Mouse (Mus musculus): ENCODE measurements around the gene Secisbp2l.

Gene Secisbp2l

GRCm38 (mm10) chr2:125782719-125783109 lies at the start of gene Secisbp2l:
TSS of gene Secisbp2l (minus strand) at chr2:125782870.
- peak; percentile 96 for DNase-seq

- DNase-seq, result no peak
These were observed 47.3 kb upstream of the Secisbp2l start for GRCm38 (mm10) chr2:125829924-125830323.

- no peak for DNase-seq
These were observed 45.2 kb upstream of the Secisbp2l start for GRCm38 (mm10) chr2:125827898-125828297.

GRCm38 (mm10) chr2:125826201-125826600 lies 43.5 kb upstream of the Secisbp2l start:
- no peak for DNase-seq

GRCm38 (mm10) chr2:125820397-125820796 lies 37.7 kb upstream of the Secisbp2l start:
- no peak for DNase-seq

- no peak for DNase-seq
These were observed 31.4 kb upstream of the Secisbp2l start for GRCm38 (mm10) chr2:125813972-125814595.

- DNase-seq, result peak; percentile 34
These were observed 28.7 kb upstream of the Secisbp2l start for GRCm38 (mm10) chr2:125811332-125811731.

GRCm38 (mm10) chr2:125809551-125809950 lies 26.9 kb upstream of the Secisbp2l start:
- DNase-seq, result peak; percentile 68

GRCm38 (mm10) chr2:125805826-125806225 lies 23.2 kb upstream of the Secisbp2l start:
- DNase-seq, result no peak

GRCm38 (mm10) chr2:125801947-125802346 lies 19.3 kb upstream of the Secisbp2l start:
- no peak for DNase-seq

GRCm38 (mm10) chr2:125801038-125801437 lies 18.4 kb upstream of the Secisbp2l start:
- DNase-seq, result no peak

GRCm38 (mm10) chr2:125800428-125800827 lies 17.8 kb upstream of the Secisbp2l start:
- DNase-seq, result no peak

GRCm38 (mm10) chr2:125797872-125798271 lies 15.2 kb upstream of the Secisbp2l start:
- DNase-seq, result no peak

GRCm38 (mm10) chr2:125795118-125795517 lies 12.4 kb upstream of the Secisbp2l start:
- DNase-seq, result no peak

GRCm38 (mm10) chr2:125794166-125794565 lies 11.5 kb upstream of the Secisbp2l start:
- no peak for DNase-seq

- no peak for DNase-seq
These were observed 10.2 kb upstream of the Secisbp2l start for GRCm38 (mm10) chr2:125792879-125793261.

- no peak for DNase-seq
These were observed 9.6 kb upstream of the Secisbp2l start for GRCm38 (mm10) chr2:125792144-125792878.

GRCm38 (mm10) chr2:125791485-125791885 lies 8.8 kb upstream of the Secisbp2l start:
- no peak for DNase-seq

GRCm38 (mm10) chr2:125790242-125790641 lies 7.6 kb upstream of the Secisbp2l start:
- DNase-seq, result no peak

- no peak for DNase-seq
These were observed 6.6 kb upstream of the Secisbp2l start for GRCm38 (mm10) chr2:125789265-125789664.

- no peak for DNase-seq
These were observed 6.1 kb upstream of the Secisbp2l start for GRCm38 (mm10) chr2:125788785-125789184.

GRCm38 (mm10) chr2:125788351-125788750 lies 5.7 kb upstream of the Secisbp2l start:
- no peak for DNase-seq

- DNase-seq, result no peak
These were observed 2.4 kb upstream of the Secisbp2l start for GRCm38 (mm10) chr2:125785021-125785420.

- no peak for DNase-seq
These were observed 1.7 kb upstream of the Secisbp2l start for GRCm38 (mm10) chr2:125784392-125784791.

All from right cerebral cortex, adult 18-20 months (tissue).